Mouse (Mus musculus): ENCODE data around the gene Ryr2. TPM values are rescaled to one million over a fixed set of nuclear protein-coding genes. Genes with fewer than 3 reads are reported as not detected.

Gene Ryr2
- total and polyA plus RNA-seq, 3 experiments: 0.11 to 0.13 TPM; not detected in 1

DNA sequence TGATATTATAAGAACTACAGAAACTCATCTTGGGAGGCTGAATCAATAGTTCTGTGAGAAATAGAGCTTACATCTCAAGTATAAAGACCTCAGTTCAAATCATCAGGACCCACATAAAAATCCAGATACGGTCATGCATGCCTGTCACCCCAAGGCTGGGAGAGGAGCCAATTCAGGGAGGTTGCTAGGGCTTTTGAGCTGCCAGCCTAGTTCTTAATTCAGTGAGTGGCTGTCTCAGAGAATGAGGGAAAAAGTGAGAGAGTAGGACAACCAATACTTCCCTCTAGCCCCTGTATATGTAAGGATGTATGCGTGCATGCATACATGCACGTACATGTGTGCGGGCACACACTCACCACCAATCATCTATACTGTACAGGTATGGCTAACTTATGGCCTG is 390.5 kb downstream of the Ryr2 start:
- Histone ChIP-seq H3K27ac (ENCODE audit: insufficient read depth, low read depth) (no peak overlapping the region), H3K36me3 (replicated peaks in 1 of 2; ENCODE audit: control insufficient read depth in 1 of 2, insufficient read depth in 1 of 2, low read length in 1 of 2) (no peaks in the 10 kb centered on the region), H3K4me1 (ENCODE audit: control insufficient read depth in 1 of 2, insufficient read depth in 2 of 2) (peaks cover 0 to 12% of the 10 kb centered on the region in 2 experiments; a peak in 2 of 4 replicates), H3K9ac (ENCODE audit: insufficient read depth, low read depth) (no peak overlapping the region), H3K79me2 (replicated peaks; ENCODE audit: control insufficient read depth, extremely low read depth, insufficient read depth, poor library complexity, severe bottlenecking) (no peaks in the 10 kb centered on the region), H3K27me3 (replicated peaks) (no peaks in the 10 kb centered on the region), H3K4me2 (ENCODE audit: insufficient read depth, low read depth, poor library complexity, severe bottlenecking) (no peak overlapping the region), H3K9me3 (replicated peaks; ENCODE audit: low read length) (no peaks in the 10 kb centered on the region), H3K4me3 (replicated peaks in 1 of 3; ENCODE audit: low read depth in 2 of 3, low read length in 2 of 3, poor library complexity in 1 of 3) (no peak overlapping the region)
- in situ Hi-C loops (cut with MboI; ENCODE audit: low pct_ligation_motif_present, low pct_unique_long_range_greater_than_20kb, low sequenced_read_pairs): no loop called here
- no peak for DNase-seq (ENCODE audit: extremely low read depth)
- no peak for TF ChIP-seq PAX5 (IDR thresholded peaks at IDR 0.05; ENCODE audit: low read length)
- no peak for TF ChIP-seq ELF1 (IDR thresholded peaks at IDR 0.05; ENCODE audit: low read depth, low read length)
- no peak for TF ChIP-seq IRF4 (IDR thresholded peaks at IDR 0.05; ENCODE audit: low read depth, low read length)
- no peak for TF ChIP-seq CHD1 (IDR thresholded peaks at IDR 0.05; ENCODE audit: low read depth, low read length)
- no peak for TF ChIP-seq MAFK (IDR thresholded peaks at IDR 0.05; ENCODE audit: insufficient replicate concordance, low read length)
- TF ChIP-seq SIN3A (IDR thresholded peaks at IDR 0.05; ENCODE audit: low read length): no peak
- TF ChIP-seq NRF1 (IDR thresholded peaks at IDR 0.05; ENCODE audit: low read depth, low read length): no peak
- no peak for TF ChIP-seq EP300 (IDR thresholded peaks at IDR 0.05; ENCODE audit: low read length)
- TF ChIP-seq TBP (conservative IDR thresholded peaks at IDR 0.05; ENCODE audit: low read depth, low read length): no peak
- TF ChIP-seq MYC (IDR thresholded peaks at IDR 0.05; ENCODE audit: low read depth, low read length): no peak
- no peak for TF ChIP-seq JUND (conservative IDR thresholded peaks at IDR 0.05; ENCODE audit: low read depth, low read length)
- no peak for TF ChIP-seq MEF2A (IDR thresholded peaks at IDR 0.05; ENCODE audit: borderline replicate concordance, low read depth, low read length)
- dilution Hi-C loops (cut with MboI; ENCODE audit: extremely low pct_ligation_motif_present, extremely low pct_unique_long_range_greater_than_20kb, low sequenced_read_pairs): no loop called here

- no peak overlapping the region for H3K4me3 ChIP-seq (replicated peaks in 1 of 3; ENCODE audit: low read depth in 2 of 3, low read length in 2 of 3, poor library complexity in 1 of 3)
- no peaks in the 10 kb centered on the region for H3K4me1 ChIP-seq (ENCODE audit: control insufficient read depth in 1 of 2, insufficient read depth in 2 of 2)
- no peak for DNase-seq (ENCODE audit: extremely low read depth)
- no peak overlapping the region for H3K9ac ChIP-seq (ENCODE audit: insufficient read depth, low read depth)
- H3K27ac ChIP-seq (ENCODE audit: insufficient read depth, low read depth): no peak overlapping the region
- H3K79me2 ChIP-seq (replicated peaks; ENCODE audit: control insufficient read depth, extremely low read depth, insufficient read depth, poor library complexity, severe bottlenecking): no peaks in the 10 kb centered on the region
- TF ChIP-seq KAT2A (IDR thresholded peaks at IDR 0.05; ENCODE audit: insufficient replicate concordance, low read length) (no peak), NELFE (IDR thresholded peaks at IDR 0.05; ENCODE audit: low read depth, low read length) (no peak), EP300 (IDR thresholded peaks at IDR 0.05; ENCODE audit: low read length) (no peak), CTCF (conservative IDR thresholded peaks at IDR 0.05 in 1 of 2, IDR thresholded peaks at IDR 0.05 in 1 of 2; ENCODE audit: low read depth in 2 of 2, low read length in 2 of 2) (no peak), ZKSCAN1 (IDR thresholded peaks at IDR 0.05; ENCODE audit: borderline replicate concordance, low read depth, low read length) (no peak), USF1 (IDR thresholded peaks at IDR 0.05; ENCODE audit: low read depth, low read length) (no peak), MYC (IDR thresholded peaks at IDR 0.05; ENCODE audit: low read depth, low read length) (no peak), MAZ (IDR thresholded peaks at IDR 0.05; ENCODE audit: low read depth, low read length) (no peak), NRF1 (IDR thresholded peaks at IDR 0.05; ENCODE audit: low read depth, low read length) (no peak), ZMIZ1 (IDR thresholded peaks at IDR 0.05; ENCODE audit: low read depth, low read length) (no peak), POLR2AphosphoS2 (IDR thresholded peaks at IDR 0.05; ENCODE audit: low read depth, low read length) (no peak), SIN3A (IDR thresholded peaks at IDR 0.05; ENCODE audit: low read length) (no peak), JUN (IDR thresholded peaks at IDR 0.05; ENCODE audit: insufficient read depth, low read depth, low read length) (no peak), CHD1 (IDR thresholded peaks at IDR 0.05; ENCODE audit: low read depth, low read length) (no peak), RAD21 (IDR thresholded peaks at IDR 0.05; ENCODE audit: low read depth, low read length) (no peak), PAX5 (IDR thresholded peaks at IDR 0.05; ENCODE audit: low read length) (no peak), CHD2 (IDR thresholded peaks at IDR 0.05; ENCODE audit: low read length) (no peak)
- in situ Hi-C loops (cut with MboI; ENCODE audit: low pct_ligation_motif_present, low pct_unique_long_range_greater_than_20kb, low sequenced_read_pairs) (no loop called here), dilution Hi-C loops (cut with MboI; ENCODE audit: extremely low pct_ligation_motif_present, extremely low pct_unique_long_range_greater_than_20kb, low sequenced_read_pairs) (no loop called here)
- H3K36me3 ChIP-seq (replicated peaks in 1 of 2; ENCODE audit: control insufficient read depth in 1 of 2, insufficient read depth in 1 of 2, low read length in 1 of 2): no peaks in the 10 kb centered on the region
- no peaks in the 10 kb centered on the region for H3K9me3 ChIP-seq (replicated peaks; ENCODE audit: low read length)
- H3K4me2 ChIP-seq (ENCODE audit: insufficient read depth, low read depth, poor library complexity, severe bottlenecking): no peak overlapping the region
- no peaks in the 10 kb centered on the region for H3K27me3 ChIP-seq (replicated peaks)
These were observed 396.9 kb downstream of the Ryr2 start for GRCm38 (mm10) chr13:11709708-11710471.

Measured in CH12.LX (cell line).